Mouse (Mus musculus): Measurements from ENCODE around the gene Osbpl7. TPM values are rescaled to one million over a fixed set of nuclear protein-coding genes. Genes with fewer than 3 reads are reported as not detected.

Gene Osbpl7
- polyA plus RNA-seq, 2 experiments: 1.2 to 2.5 TPM

- Histone ChIP-seq H3K9ac (replicated peaks) (no peak overlapping the region), H3K27me3 (ENCODE audit: control insufficient read depth, insufficient read depth, low read length) (no peaks in the 10 kb centered on the region), H3K27ac (no peak overlapping the region), H3K4me3 (ENCODE audit: insufficient read depth in 1 of 2, low read depth in 2 of 2, low read length in 2 of 2) (no peak overlapping the region), H3K36me3 (replicated peaks; ENCODE audit: control insufficient read depth, insufficient read depth, low read depth) (no peaks in the 10 kb centered on the region), H3K9me3 (ENCODE audit: control insufficient read depth, low read length) (no peaks in the 10 kb centered on the region), H3K4me1 (replicated peaks; ENCODE audit: control insufficient read depth in 2 of 2, insufficient read depth in 2 of 2, low read length in 1 of 2) (peaks cover 2 to 6% of the 10 kb centered on the region in 2 experiments; a peak in 3 of 4 replicates), H3K4me2 (ENCODE audit: low read depth) (no peak overlapping the region)
- WGBS (ENCODE audit: insufficient replicate concordance): 65% methylated on average over 5 of the region's 5 CpGs
- ATAC-seq (ENCODE audit: insufficient read depth) (no peak), DNase-seq (ENCODE audit: low read depth in 3 of 3, low spot score in 3 of 3) (no peak)
- no peak for TF ChIP-seq EP300 (IDR thresholded peaks at IDR 0.05; ENCODE audit: low read depth)
- no peak for TF ChIP-seq CTCF (IDR thresholded peaks at IDR 0.05; ENCODE audit: low read depth)
Observed at GRCm38 (mm10) chr11:97036141-97036540, 14.3 kb upstream of the Osbpl7 start.

GRCm38 (mm10) chr11:97038881-97039280 is 11.5 kb upstream of the Osbpl7 start:
- Histone ChIP-seq H3K9me3 (ENCODE audit: control insufficient read depth, low read length) (no peaks in the 10 kb centered on the region), H3K9ac (replicated peaks) (no peak overlapping the region), H3K27ac (no peak overlapping the region), H3K4me3 (ENCODE audit: insufficient read depth in 1 of 2, low read depth in 2 of 2, low read length in 2 of 2) (no peak overlapping the region), H3K4me2 (ENCODE audit: low read depth) (no peak overlapping the region), H3K27me3 (ENCODE audit: control insufficient read depth, insufficient read depth, low read length) (no peaks in the 10 kb centered on the region), H3K36me3 (replicated peaks; ENCODE audit: control insufficient read depth, insufficient read depth, low read depth) (no peaks in the 10 kb centered on the region), H3K4me1 (replicated peaks; ENCODE audit: control insufficient read depth in 2 of 2, insufficient read depth in 2 of 2, low read length in 1 of 2) (peaks cover 9 to 12% of the 10 kb centered on the region in 2 experiments)
- WGBS (ENCODE audit: insufficient replicate concordance): 59% methylated on average over 7 of the region's 7 CpGs
- TF ChIP-seq EP300 (IDR thresholded peaks at IDR 0.05; ENCODE audit: low read depth): no peak
- TF ChIP-seq CTCF (IDR thresholded peaks at IDR 0.05; ENCODE audit: low read depth): no peak
- ATAC-seq (ENCODE audit: insufficient read depth) (no peak), DNase-seq (ENCODE audit: low read depth in 3 of 3, low spot score in 3 of 3) (no peak)

GRCm38 (mm10) chr11:97040301-97041021 is 10.0 kb upstream of the Osbpl7 start:
- ATAC-seq (ENCODE audit: insufficient read depth) (no peak), DNase-seq (ENCODE audit: low read depth in 3 of 3, low spot score in 3 of 3) (no peak)
- Histone ChIP-seq H3K9ac (replicated peaks) (peak overlapping the region; percentile 62), H3K36me3 (replicated peaks; ENCODE audit: control insufficient read depth, insufficient read depth, low read depth) (no peaks in the 10 kb centered on the region), H3K9me3 (ENCODE audit: control insufficient read depth, low read length) (no peaks in the 10 kb centered on the region), H3K27me3 (ENCODE audit: control insufficient read depth, insufficient read depth, low read length) (no peaks in the 10 kb centered on the region), H3K4me1 (replicated peaks; ENCODE audit: control insufficient read depth in 2 of 2, insufficient read depth in 2 of 2, low read length in 1 of 2) (peaks cover 9 to 12% of the 10 kb centered on the region in 2 experiments), H3K27ac (no peak overlapping the region), H3K4me2 (ENCODE audit: low read depth) (peak overlapping the region; percentile 89), H3K4me3 (ENCODE audit: insufficient read depth in 1 of 2, low read depth in 2 of 2, low read length in 2 of 2) (peak overlapping the region; percentile 72 to 87)
- 32% methylated on average over 12 of the region's 12 CpGs for whole genome bisulfite sequencing (ENCODE audit: insufficient replicate concordance)
- no peak for TF ChIP-seq EP300 (IDR thresholded peaks at IDR 0.05; ENCODE audit: low read depth)
- TF ChIP-seq CTCF (IDR thresholded peaks at IDR 0.05; ENCODE audit: low read depth): no peak

GRCm38 (mm10) chr11:97041022-97041899 is 9.2 kb upstream of the Osbpl7 start, which contains the start of the genes Lrrc46 and Mrpl10:
TSS of gene Lrrc46 (minus strand) at chr11:97041407.
TSS of gene Mrpl10 (plus strand) at chr11:97041560.
- H3K27ac ChIP-seq: peak within 1 kb of the TSS; percentile 21
- peaks cover 9 to 12% of the 10 kb centered on the region in 2 experiments for H3K4me1 ChIP-seq (replicated peaks; ENCODE audit: control insufficient read depth in 2 of 2, insufficient read depth in 2 of 2, low read length in 1 of 2)
- H3K9me3 ChIP-seq (ENCODE audit: control insufficient read depth, low read length): no peaks in the 10 kb centered on the region
- WGBS (ENCODE audit: insufficient replicate concordance): under 1% methylated on average over 48 of the region's 48 CpGs
- TF ChIP-seq CTCF (IDR thresholded peaks at IDR 0.05; ENCODE audit: low read depth): peak; percentile 16; the same call in 1 of the 2 replicates
- TF ChIP-seq EP300 (IDR thresholded peaks at IDR 0.05; ENCODE audit: low read depth): no peak
- ATAC-seq (ENCODE audit: insufficient read depth): peak; percentile 88
- no peaks in the 10 kb centered on the region for H3K27me3 ChIP-seq (ENCODE audit: control insufficient read depth, insufficient read depth, low read length)
- H3K4me2 ChIP-seq (ENCODE audit: low read depth): peak within 1 kb of the TSS; percentile 89
- peak; percentile 87 to 91 (median 87) for DNase-seq (ENCODE audit: low read depth in 3 of 3, low spot score in 3 of 3)
- H3K9ac ChIP-seq (replicated peaks): peak within 1 kb of the TSS; percentile 78
- no peaks in the 10 kb centered on the region for H3K36me3 ChIP-seq (replicated peaks; ENCODE audit: control insufficient read depth, insufficient read depth, low read depth)
- peak within 1 kb of the TSS; percentile 87 to 94 for H3K4me3 ChIP-seq (ENCODE audit: insufficient read depth in 1 of 2, low read depth in 2 of 2, low read length in 2 of 2)

- no peak overlapping the region for H3K9ac ChIP-seq (replicated peaks)
- H3K36me3 ChIP-seq (replicated peaks; ENCODE audit: control insufficient read depth, insufficient read depth, low read depth): no peaks in the 10 kb centered on the region
- H3K27ac ChIP-seq: no peak overlapping the region
- no peaks in the 10 kb centered on the region for H3K9me3 ChIP-seq (ENCODE audit: control insufficient read depth, low read length)
- ATAC-seq (ENCODE audit: insufficient read depth) (no peak), DNase-seq (ENCODE audit: low read depth in 3 of 3, low spot score in 3 of 3) (no peak)
- no peak overlapping the region for H3K4me3 ChIP-seq (ENCODE audit: insufficient read depth in 1 of 2, low read depth in 2 of 2, low read length in 2 of 2)
- no peak overlapping the region for H3K4me2 ChIP-seq (ENCODE audit: low read depth)
- WGBS (ENCODE audit: insufficient replicate concordance): 80% methylated on average over 8 of the region's 8 CpGs
- TF ChIP-seq CTCF (IDR thresholded peaks at IDR 0.05; ENCODE audit: low read depth): no peak
- no peak for TF ChIP-seq EP300 (IDR thresholded peaks at IDR 0.05; ENCODE audit: low read depth)
- no peaks in the 10 kb centered on the region for H3K27me3 ChIP-seq (ENCODE audit: control insufficient read depth, insufficient read depth, low read length)
- peaks cover 9 to 12% of the 10 kb centered on the region in 2 experiments for H3K4me1 ChIP-seq (replicated peaks; ENCODE audit: control insufficient read depth in 2 of 2, insufficient read depth in 2 of 2, low read length in 1 of 2)
Observed at GRCm38 (mm10) chr11:97044902-97045301, 5.5 kb upstream of the Osbpl7 start.
